Mouse (Mus musculus): ENCODE measurements at regions not wholly inside any gene's neighbourhood (a gene's known extent, or its start where the extent isn't known, plus 50 kb on each side); places are given as distances from the start of the nearest gene placed in this dataset.

DNA sequence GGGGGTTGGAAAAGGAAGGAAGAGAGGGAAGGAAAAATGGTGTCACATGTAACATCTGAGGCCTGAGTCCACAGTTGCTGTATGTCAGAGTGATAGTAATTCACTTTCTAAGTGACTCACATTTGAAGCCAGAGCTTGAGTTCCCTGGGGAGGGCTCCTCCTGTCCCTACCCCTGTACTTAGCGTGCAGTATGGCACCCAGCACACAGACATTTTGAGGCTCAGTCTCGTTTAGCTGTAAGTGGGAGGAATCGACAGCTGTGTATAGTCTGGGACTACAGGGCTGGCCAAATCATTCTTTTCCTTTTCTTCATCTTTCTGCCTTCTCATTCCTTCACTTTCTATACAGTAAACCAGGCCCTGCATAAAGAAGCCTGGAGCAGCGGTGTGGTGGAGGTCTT lies 202.4 kb upstream of the Sall1 start:
- in situ Hi-C loops (cut with MboI; ENCODE audit: low pct_ligation_motif_present, low pct_unique_long_range_greater_than_20kb, low sequenced_read_pairs): no loop called here
- DNase-seq (ENCODE audit: extremely low read depth): peak; percentile 35
- H3K79me2 ChIP-seq (replicated peaks; ENCODE audit: control insufficient read depth, extremely low read depth, insufficient read depth, poor library complexity, severe bottlenecking): no peaks in the 10 kb centered on the region
- H3K9me3 ChIP-seq (replicated peaks; ENCODE audit: low read length): peaks cover 41% of the 10 kb centered on the region
- no peak overlapping the region for H3K4me2 ChIP-seq (ENCODE audit: insufficient read depth, low read depth, poor library complexity, severe bottlenecking)
- no peaks in the 10 kb centered on the region for H3K27me3 ChIP-seq (replicated peaks)
- TF ChIP-seq SIN3A (IDR thresholded peaks at IDR 0.05; ENCODE audit: low read length) (no peak), CHD1 (IDR thresholded peaks at IDR 0.05; ENCODE audit: low read depth, low read length) (no peak), GABPA (IDR thresholded peaks at IDR 0.05; ENCODE audit: insufficient replicate concordance, low read depth, low read length) (no peak), NELFE (IDR thresholded peaks at IDR 0.05; ENCODE audit: low read depth, low read length) (no peak), ELF1 (IDR thresholded peaks at IDR 0.05; ENCODE audit: low read depth, low read length) (no peak), ZC3H11A (IDR thresholded peaks at IDR 0.05; ENCODE audit: low read depth, low read length) (no peak), KAT2A (IDR thresholded peaks at IDR 0.05; ENCODE audit: insufficient replicate concordance, low read length) (no peak), E2F4 (IDR thresholded peaks at IDR 0.05; ENCODE audit: insufficient replicate concordance, low read depth, low read length) (no peak), RCOR1 (conservative IDR thresholded peaks at IDR 0.05; ENCODE audit: low read depth, low read length) (no peak), POLR2A (IDR thresholded peaks at IDR 0.05; ENCODE audit: low read depth, low read length) (no peak), MEF2A (IDR thresholded peaks at IDR 0.05; ENCODE audit: borderline replicate concordance, low read depth, low read length) (no peak), RAD21 (IDR thresholded peaks at IDR 0.05; ENCODE audit: low read depth, low read length) (no peak)
- H3K36me3 ChIP-seq (replicated peaks in 1 of 2; ENCODE audit: control insufficient read depth in 1 of 2, insufficient read depth in 1 of 2, low read length in 1 of 2): no peaks in the 10 kb centered on the region
- no peak overlapping the region for H3K27ac ChIP-seq (ENCODE audit: insufficient read depth, low read depth)
- H3K4me1 ChIP-seq (ENCODE audit: control insufficient read depth in 1 of 2, insufficient read depth in 2 of 2): no peaks in the 10 kb centered on the region
- dilution Hi-C loops (cut with MboI; ENCODE audit: extremely low pct_ligation_motif_present, extremely low pct_unique_long_range_greater_than_20kb, low sequenced_read_pairs): no loop called here
- no peak overlapping the region for H3K9ac ChIP-seq (ENCODE audit: insufficient read depth, low read depth)
- no peak overlapping the region for H3K4me3 ChIP-seq (replicated peaks in 1 of 3; ENCODE audit: low read depth in 2 of 3, low read length in 2 of 3, poor library complexity in 1 of 3)

DNA sequence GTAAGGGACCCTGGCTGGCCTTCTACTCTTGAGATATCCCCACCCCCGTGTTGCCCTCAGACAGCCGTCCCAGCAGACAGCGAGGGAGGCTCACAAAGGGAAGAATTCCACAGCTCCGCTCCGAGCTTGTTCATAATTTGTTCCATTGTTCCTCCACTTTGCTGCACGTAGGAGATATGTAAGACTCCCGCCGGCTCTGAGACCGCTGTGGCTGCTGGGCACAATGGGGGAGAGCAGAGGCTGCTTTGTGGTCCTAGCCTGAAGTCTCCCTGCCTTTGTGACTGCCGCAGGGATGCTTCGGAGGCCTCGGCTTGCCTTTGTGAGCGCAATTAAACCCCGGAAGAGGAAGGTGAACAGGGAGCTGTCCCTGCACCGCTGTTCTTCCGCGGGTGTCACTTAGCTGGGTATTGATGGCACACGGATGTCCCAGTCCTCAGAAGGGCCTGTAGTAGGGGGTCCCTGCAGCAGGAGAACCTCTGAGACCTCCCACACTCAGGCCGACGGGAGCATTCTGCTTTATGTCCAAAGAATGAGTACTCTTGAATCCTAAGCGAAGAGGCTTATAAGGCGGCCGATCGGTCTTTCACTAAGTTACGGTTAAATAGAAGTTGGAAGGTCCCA lies 201.3 kb upstream of the Sall1 start:
- dilution Hi-C loops (cut with MboI; ENCODE audit: extremely low pct_ligation_motif_present, extremely low pct_unique_long_range_greater_than_20kb, low sequenced_read_pairs) (no loop called here), in situ Hi-C loops (cut with MboI; ENCODE audit: low pct_ligation_motif_present, low pct_unique_long_range_greater_than_20kb, low sequenced_read_pairs) (no loop called here)
- no peak overlapping the region for H3K4me3 ChIP-seq (replicated peaks in 1 of 3; ENCODE audit: low read depth in 2 of 3, low read length in 2 of 3, poor library complexity in 1 of 3)
- no peaks in the 10 kb centered on the region for H3K4me1 ChIP-seq (ENCODE audit: control insufficient read depth in 1 of 2, insufficient read depth in 2 of 2)
- H3K79me2 ChIP-seq (replicated peaks; ENCODE audit: control insufficient read depth, extremely low read depth, insufficient read depth, poor library complexity, severe bottlenecking): no peaks in the 10 kb centered on the region
- H3K36me3 ChIP-seq (replicated peaks in 1 of 2; ENCODE audit: control insufficient read depth in 1 of 2, insufficient read depth in 1 of 2, low read length in 1 of 2): no peaks in the 10 kb centered on the region
- no peak overlapping the region for H3K4me2 ChIP-seq (ENCODE audit: insufficient read depth, low read depth, poor library complexity, severe bottlenecking)
- peaks cover 46% of the 10 kb centered on the region for H3K9me3 ChIP-seq (replicated peaks; ENCODE audit: low read length)
- TF ChIP-seq MAX (IDR thresholded peaks at IDR 0.05; ENCODE audit: low read length) (no peak), ZNF384 (IDR thresholded peaks at IDR 0.05; ENCODE audit: low read depth, low read length) (no peak), IRF4 (IDR thresholded peaks at IDR 0.05; ENCODE audit: low read depth, low read length) (no peak), ZKSCAN1 (IDR thresholded peaks at IDR 0.05; ENCODE audit: borderline replicate concordance, low read depth, low read length) (no peak), KAT2A (IDR thresholded peaks at IDR 0.05; ENCODE audit: insufficient replicate concordance, low read length) (no peak), CHD2 (IDR thresholded peaks at IDR 0.05; ENCODE audit: low read length) (no peak), ELF1 (IDR thresholded peaks at IDR 0.05; ENCODE audit: low read depth, low read length) (no peak), NELFE (IDR thresholded peaks at IDR 0.05; ENCODE audit: low read depth, low read length) (no peak), JUN (IDR thresholded peaks at IDR 0.05; ENCODE audit: insufficient read depth, low read depth, low read length) (no peak), POLR2A (IDR thresholded peaks at IDR 0.05; ENCODE audit: low read depth, low read length) (no peak)
- no peaks in the 10 kb centered on the region for H3K27me3 ChIP-seq (replicated peaks)
- no peak overlapping the region for H3K27ac ChIP-seq (ENCODE audit: insufficient read depth, low read depth)
- no peak overlapping the region for H3K9ac ChIP-seq (ENCODE audit: insufficient read depth, low read depth)
- DNase-seq (ENCODE audit: extremely low read depth): no peak
